Mouse (Mus musculus): ENCODE measurements around the gene Ergic1. TPM values are rescaled to one million over a fixed set of nuclear protein-coding genes. Genes with fewer than 3 reads are reported as not detected.

Ergic1 gene
- polyA plus RNA-seq, 2 experiments: 157 to 222 TPM

- no peak for DNase-seq (ENCODE audit: low spot score)
- no peak for ATAC-seq (ENCODE audit: low FRiP score, low read depth)
- Histone ChIP-seq H3K4me3 (replicated peaks; ENCODE audit: low read length) (no peak overlapping the region), H3K36me3 (ENCODE audit: control insufficient read depth, insufficient read depth, low read length) (peaks cover 9% of the 10 kb centered on the region), H3K9me3 (ENCODE audit: control insufficient read depth, low read length) (no peaks in the 10 kb centered on the region), H3K27ac (replicated peaks; ENCODE audit: low read depth, low read length) (no peak overlapping the region), H3K4me2 (replicated peaks; ENCODE audit: low read depth, low read length, severe bottlenecking) (no peak overlapping the region), H3K27me3 (ENCODE audit: control insufficient read depth, insufficient read depth, low read length) (no peaks in the 10 kb centered on the region), H3K9ac (ENCODE audit: low read depth, low read length, severe bottlenecking) (no peak overlapping the region), H3K4me1 (ENCODE audit: control insufficient read depth, insufficient read depth, low read length) (peaks cover 29% of the 10 kb centered on the region)
- 70% methylated on average over 7 of the region's 7 CpGs for WGBS
- no peak for TF ChIP-seq POLR2A (IDR thresholded peaks at IDR 0.05; ENCODE audit: borderline replicate concordance, extremely low read depth, insufficient read depth, insufficient read length)
Observed at GRCm38 (mm10) chr17:26594171-26594570, 32.9 kb downstream of the Ergic1 start.

GRCm38 (mm10) chr17:26594958-26595357 is 33.7 kb downstream of the Ergic1 start:
- Histone ChIP-seq H3K4me1 (ENCODE audit: control insufficient read depth, insufficient read depth, low read length) (peaks cover 33% of the 10 kb centered on the region), H3K9ac (ENCODE audit: low read depth, low read length, severe bottlenecking) (0 out of 2 replicates have a peak overlapping the region, but pooled peaks have one; percentile 4), H3K27me3 (ENCODE audit: control insufficient read depth, insufficient read depth, low read length) (no peaks in the 10 kb centered on the region), H3K4me2 (replicated peaks; ENCODE audit: low read depth, low read length, severe bottlenecking) (no peak overlapping the region), H3K9me3 (ENCODE audit: control insufficient read depth, low read length) (no peaks in the 10 kb centered on the region), H3K4me3 (replicated peaks; ENCODE audit: low read length) (no peak overlapping the region), H3K36me3 (ENCODE audit: control insufficient read depth, insufficient read depth, low read length) (peaks cover 9% of the 10 kb centered on the region), H3K27ac (replicated peaks; ENCODE audit: low read depth, low read length) (peak overlapping the region; percentile 79)
- ATAC-seq (ENCODE audit: low FRiP score, low read depth) (no peak), DNase-seq (ENCODE audit: low spot score) (no peak)
- WGBS: 86% methylated on average over 7 of the region's 7 CpGs
- TF ChIP-seq POLR2A (IDR thresholded peaks at IDR 0.05; ENCODE audit: borderline replicate concordance, extremely low read depth, insufficient read depth, insufficient read length): no peak

- H3K4me2 ChIP-seq (replicated peaks; ENCODE audit: low read depth, low read length, severe bottlenecking): peak overlapping the region; percentile 19; the same call in 1 of the 2 replicates
- no peak for TF ChIP-seq POLR2A (IDR thresholded peaks at IDR 0.05; ENCODE audit: borderline replicate concordance, extremely low read depth, insufficient read depth, insufficient read length)
- no peak for ATAC-seq (ENCODE audit: low FRiP score, low read depth)
- DNase-seq (ENCODE audit: low spot score): no peak
- H3K36me3 ChIP-seq (ENCODE audit: control insufficient read depth, insufficient read depth, low read length): peaks cover 9% of the 10 kb centered on the region
- H3K4me3 ChIP-seq (replicated peaks; ENCODE audit: low read length): no peak overlapping the region
- H3K9ac ChIP-seq (ENCODE audit: low read depth, low read length, severe bottlenecking): peak overlapping the region; percentile 4; the same call in 1 of the 2 replicates
- H3K27ac ChIP-seq (replicated peaks; ENCODE audit: low read depth, low read length): peak overlapping the region; percentile 79
- 54% methylated on average over 7 of the region's 7 CpGs for WGBS
- no peaks in the 10 kb centered on the region for H3K9me3 ChIP-seq (ENCODE audit: control insufficient read depth, low read length)
- H3K27me3 ChIP-seq (ENCODE audit: control insufficient read depth, insufficient read depth, low read length): no peaks in the 10 kb centered on the region
- peaks cover 33% of the 10 kb centered on the region for H3K4me1 ChIP-seq (ENCODE audit: control insufficient read depth, insufficient read depth, low read length)
Observed at GRCm38 (mm10) chr17:26595448-26596167, 34.3 kb downstream of the Ergic1 start.

GRCm38 (mm10) chr17:26596168-26596658 is 34.9 kb downstream of the Ergic1 start:
- WGBS: 36% methylated on average over 7 of the region's 7 CpGs
- peak; percentile 80 for ATAC-seq (ENCODE audit: low FRiP score, low read depth)

GRCm38 (mm10) chr17:26596856-26597481 is 35.7 kb downstream of the Ergic1 start:
- Histone ChIP-seq H3K4me2 (replicated peaks; ENCODE audit: low read depth, low read length, severe bottlenecking) (no peak overlapping the region), H3K9ac (ENCODE audit: low read depth, low read length, severe bottlenecking) (no peak overlapping the region), H3K4me1 (ENCODE audit: control insufficient read depth, insufficient read depth, low read length) (peaks cover 46% of the 10 kb centered on the region), H3K36me3 (ENCODE audit: control insufficient read depth, insufficient read depth, low read length) (peaks cover 9% of the 10 kb centered on the region), H3K9me3 (ENCODE audit: control insufficient read depth, low read length) (no peaks in the 10 kb centered on the region), H3K27ac (replicated peaks; ENCODE audit: low read depth, low read length) (peak overlapping the region; percentile 79; the same call in 1 of the 2 replicates), H3K4me3 (replicated peaks; ENCODE audit: low read length) (no peak overlapping the region), H3K27me3 (ENCODE audit: control insufficient read depth, insufficient read depth, low read length) (no peaks in the 10 kb centered on the region)
- no peak for TF ChIP-seq POLR2A (IDR thresholded peaks at IDR 0.05; ENCODE audit: borderline replicate concordance, extremely low read depth, insufficient read depth, insufficient read length)
- ATAC-seq (ENCODE audit: low FRiP score, low read depth) (no peak), DNase-seq (ENCODE audit: low spot score) (no peak)
- 82% methylated on average over 6 of the region's 6 CpGs for WGBS

More at GRCm38 (mm10) chr17:26596168-26596658, 34.9 kb downstream of the Ergic1 start:
- H3K27me3 ChIP-seq (ENCODE audit: control insufficient read depth, insufficient read depth, low read length): no peaks in the 10 kb centered on the region
- H3K4me2 ChIP-seq (replicated peaks; ENCODE audit: low read depth, low read length, severe bottlenecking): peak overlapping the region; percentile 19; the same call in 1 of the 2 replicates
- no peak for TF ChIP-seq POLR2A (IDR thresholded peaks at IDR 0.05; ENCODE audit: borderline replicate concordance, extremely low read depth, insufficient read depth, insufficient read length)
- H3K27ac ChIP-seq (replicated peaks; ENCODE audit: low read depth, low read length): peak overlapping the region; percentile 79
- peaks cover 9% of the 10 kb centered on the region for H3K36me3 ChIP-seq (ENCODE audit: control insufficient read depth, insufficient read depth, low read length)
- no peak overlapping the region for H3K4me3 ChIP-seq (replicated peaks; ENCODE audit: low read length)
- H3K4me1 ChIP-seq (ENCODE audit: control insufficient read depth, insufficient read depth, low read length): peaks cover 38% of the 10 kb centered on the region
- DNase-seq (ENCODE audit: low spot score): peak; percentile 72
- no peaks in the 10 kb centered on the region for H3K9me3 ChIP-seq (ENCODE audit: control insufficient read depth, low read length)
- no peak overlapping the region for H3K9ac ChIP-seq (ENCODE audit: low read depth, low read length, severe bottlenecking)

Data from limb, embryonic 14.5 days (tissue).